Mouse (Mus musculus) spleen, embryonic (tissue): ENCODE measurements around the gene Trip4.

Source experiments
- CTCF ChIA-PET: fragments of 350-600 bp; sonication (Branson Sonifier 250); formaldehyde crosslinking; loops from one replicate; lab custom pipeline; 2022; lab: Charles Lee

Gene Trip4

GRCm38 (mm10) chr9:65908394-65909300 lies at the start of gene Trip4, which contains the start of gene Csnk1g1:
Trip4 (minus strand) TSS chr9:65908794.
Csnk1g1 (plus strand) TSS chr9:65908924.
- CTCF ChIA-PET, result interaction anchor here (0.5 to 0.7 kb wide), 6 partner anchors 22 to 698 kb away, joined by 3 to 6 read pairs (median 4); no protein-coding TSS in a partner anchor

GRCm38 (mm10) chr9:65951082-65951587 lies 42.5 kb upstream of the Trip4 start:
- CTCF ChIA-PET, result no interaction called here

GRCm38 (mm10) chr9:65937566-65937965 lies 29.0 kb upstream of the Trip4 start:
- CTCF ChIA-PET, result interaction anchor here (0.6 kb wide), 1 partner anchor 38 kb away, joined by 6 read pairs; no protein-coding TSS in a partner anchor

- CTCF ChIA-PET, result no interaction called here
Observed at GRCm38 (mm10) chr9:65929826-65930225, 21.2 kb upstream of the Trip4 start.

GRCm38 (mm10) chr9:65928456-65928855 lies 19.9 kb upstream of the Trip4 start:
- CTCF ChIA-PET, result interaction anchor here (0.7 kb wide), 1 partner anchor 573 kb away, joined by 3 read pairs; no protein-coding TSS in a partner anchor

GRCm38 (mm10) chr9:65917015-65917414 lies 8.4 kb upstream of the Trip4 start:
- CTCF ChIA-PET, result interaction anchor here (0.9 kb wide), 1 partner anchor 15 kb away, joined by 4 read pairs; no protein-coding TSS in a partner anchor

- CTCF ChIA-PET, result no interaction called here
Observed at GRCm38 (mm10) chr9:65913976-65914375, 5.4 kb upstream of the Trip4 start.

- CTCF ChIA-PET, result no interaction called here
Observed at GRCm38 (mm10) chr9:65909837-65910236, 1.2 kb upstream of the Trip4 start.

- CTCF ChIA-PET, result interaction anchor here (0.5 to 0.6 kb wide), 3 partner anchors 23 to 600 kb away, joined by 3 to 6 read pairs (median 4); no protein-coding TSS in a partner anchor
Observed at GRCm38 (mm10) chr9:65909301-65909801, 757 bp upstream of the Trip4 start.

GRCm38 (mm10) chr9:65903419-65903818 lies 5.2 kb downstream of the Trip4 start:
- CTCF ChIA-PET, result no interaction called here

- CTCF ChIA-PET, result no interaction called here
Observed at GRCm38 (mm10) chr9:65902879-65903278, 5.7 kb downstream of the Trip4 start.

- CTCF ChIA-PET, result no interaction called here
Observed at GRCm38 (mm10) chr9:65896977-65897376, 11.6 kb downstream of the Trip4 start.

GRCm38 (mm10) chr9:65891126-65891525 lies 17.5 kb downstream of the Trip4 start:
- CTCF ChIA-PET, result no interaction called here

- CTCF ChIA-PET, result no interaction called here
Observed at GRCm38 (mm10) chr9:65890143-65890628, 18.4 kb downstream of the Trip4 start, which contains the start of gene Pclaf. Pclaf (plus strand) TSS chr9:65890237.

GRCm38 (mm10) chr9:65884564-65885315 lies 23.9 kb downstream of the Trip4 start:
- CTCF ChIA-PET, result interaction anchor here (0.6 to 0.7 kb wide), 2 partner anchors 24 to 70 kb away, joined by 3 read pairs; partner anchors contain the start of gene Trip4

- CTCF ChIA-PET, result interaction anchor here (0.7 kb wide), 2 partner anchors 247 to 635 kb away, joined by 5 read pairs; no protein-coding TSS in a partner anchor
Observed at GRCm38 (mm10) chr9:65859656-65860055, 48.9 kb downstream of the Trip4 start.

GRCm38 (mm10) chr9:65850203-65850602 lies 58.4 kb downstream of the Trip4 start:
- CTCF ChIA-PET, result interaction anchor here (0.7 kb wide), 1 partner anchor 188 kb away, joined by 16 read pairs; no protein-coding TSS in a partner anchor

- CTCF ChIA-PET, result no interaction called here
Observed at GRCm38 (mm10) chr9:65848154-65848553, 60.4 kb downstream of the Trip4 start.

- CTCF ChIA-PET, result interaction anchor here (0.6 kb wide), 1 partner anchor 68 kb away, joined by 3 read pairs; no protein-coding TSS in a partner anchor
Observed at GRCm38 (mm10) chr9:65844421-65845165, 64.0 kb downstream of the Trip4 start.

GRCm38 (mm10) chr9:65839841-65840240 lies 68.8 kb downstream of the Trip4 start:
- CTCF ChIA-PET, result no interaction called here
